Mouse (Mus musculus) intestine, postnatal 0 days (tissue): Measurements from ENCODE around the gene Iqce. TPM values are rescaled to one million over a fixed set of nuclear protein-coding genes. Genes with fewer than 3 reads are reported as not detected.
A peak's percentile ranks its signal among the peaks of the same experiment; 100 is the strongest.

Experiments
- ATAC-seq: fragments of 200-750 bp; cut with Nextera tagmentation; 2 replicates; pipeline ENCODE4 v1.8.0; 2017; ENCODE audit warnings: mild to moderate bottlenecking, moderate TSS enrichment, moderate library complexity
- H3K27ac ChIP-seq: fragments of 300-500 bp; sonication (generic); 2 replicates; pipeline ENCODE4 v1.5.1; 2014; ENCODE audit warnings: mild to moderate bottlenecking, low read depth, low read length, moderate library complexity
- H3K27me3 ChIP-seq: fragments of 300-500 bp; sonication (generic); replicated peaks from 2 replicates; pipeline ENCODE4 v1.6.1; 2014; ENCODE audit warnings: low read length, mixed read lengths; ENCODE audit not compliant: control insufficient read depth, insufficient read depth
- H3K36me3 ChIP-seq: fragments of 300-500 bp; sonication (generic); 2 replicates; pipeline ENCODE4 v1.6.1; 2014; ENCODE audit warnings: mild to moderate bottlenecking, moderate library complexity; ENCODE audit not compliant: control insufficient read depth, insufficient read depth
- H3K4me1 ChIP-seq: fragments of 300-500 bp; sonication (generic); replicated peaks from 2 replicates; pipeline ENCODE4 v1.6.1; 2014; ENCODE audit warnings: antibody characterized with exemption, low read length, mixed read lengths; ENCODE audit not compliant: control insufficient read depth, insufficient read depth
- H3K4me2 ChIP-seq: fragments of 300-500 bp; sonication (generic); replicated peaks from 2 replicates; pipeline ENCODE4 v1.6.1; 2014; ENCODE audit warnings: low read depth, mild to moderate bottlenecking, moderate library complexity
- H3K4me3 ChIP-seq: fragments of 300-500 bp; sonication (generic); 2 replicates; pipeline ENCODE4 v1.5.1; 2014; ENCODE audit warnings: low read depth, low read length
- H3K9ac ChIP-seq: fragments of 300-500 bp; sonication (generic); 2 replicates; pipeline ENCODE4 v1.6.1; 2014; ENCODE audit warnings: mild to moderate bottlenecking, low read depth, low read length
- H3K9me3 ChIP-seq: fragments of 300-500 bp; sonication (generic); 2 replicates; pipeline ENCODE4 v1.6.1; 2016; ENCODE audit warnings: mixed run types; ENCODE audit not compliant: control insufficient read depth
- CTCF ChIP-seq: sonication (generic); IDR thresholded peaks from 2 replicates; pipeline ENCODE4 v1.5.1; 2016; ENCODE audit warnings: low read depth, mild to moderate bottlenecking, control low read depth, antibody characterized with exemption, moderate library complexity
- WGBS: fragments of 180-500 bp; shearing (Covaris S2); extraction: QIAGEN DNeasy Blood & Tissue Kit; methylation state at CpG from one replicate; pipeline ENCODE4 v1.1.7; 2014; 5-methylcytosine and 5-hydroxymethylcytosine counted together
- polyA plus RNA-seq: library from polyadenylated mRNA; unstranded; fragments of >200 nt; fragmentation: Nextera tagmentation; extraction: Ambion mirVana; gene quantifications from 2 replicates; pipeline ENCODE4 v1.2.1, GENCODE M21; 2015

Gene Iqce
- polyA plus RNA-seq, 1 experiment from 2014 or later: 5.7 TPM

DNA sequence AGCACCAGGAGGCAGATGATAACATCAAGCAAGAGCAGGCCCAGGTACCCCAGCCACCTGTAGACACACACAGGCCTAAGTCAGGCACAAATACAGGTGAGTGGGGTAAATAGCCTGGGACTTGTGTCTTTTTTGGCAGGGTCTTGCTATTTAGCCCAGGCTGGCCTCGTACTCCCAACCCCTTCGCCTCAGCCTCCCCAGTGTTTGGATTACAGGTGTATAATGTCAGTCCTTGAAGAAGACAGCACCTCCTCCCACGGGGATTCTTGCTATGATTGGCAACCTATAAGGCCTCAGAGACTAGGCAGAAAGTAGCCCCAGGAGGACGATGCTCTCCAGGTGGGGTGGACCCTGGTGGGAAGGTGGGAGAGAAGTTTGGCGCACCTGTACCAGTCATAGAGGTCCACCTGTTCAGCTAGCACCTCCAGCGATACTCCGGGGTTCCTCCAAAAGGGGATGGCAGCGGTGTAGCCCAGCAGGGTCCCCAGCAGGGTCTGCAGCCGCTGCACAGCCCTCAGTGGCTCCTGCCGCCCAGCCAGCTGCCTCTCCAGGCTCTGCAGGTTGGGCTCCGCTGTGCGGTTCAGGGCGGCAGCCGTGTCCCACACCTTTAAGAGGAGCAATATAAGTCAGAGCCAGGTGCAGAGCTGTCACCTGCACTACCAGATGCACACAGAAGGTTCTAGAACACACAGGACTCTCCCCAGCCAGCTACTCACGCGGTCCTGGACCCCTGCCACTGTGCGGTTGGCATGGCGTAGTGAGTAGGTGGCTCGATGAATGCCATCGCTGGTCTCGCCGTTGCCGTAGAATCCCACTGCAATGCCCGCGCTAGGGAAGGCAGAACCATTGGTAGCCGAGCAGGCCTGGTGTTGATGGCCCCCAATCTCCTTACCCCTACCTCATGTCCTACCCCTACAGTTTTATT, 67.1 kb downstream of the Iqce start:
- no peak for TF ChIP-seq CTCF
- WGBS: 92% methylated on average over 26 of the region's 26 CpGs
- no peak overlapping the region for H3K4me3 ChIP-seq
- H3K27ac ChIP-seq: no peak overlapping the region
- peaks cover 50% of the 10 kb centered on the region for H3K36me3 ChIP-seq
- no peak overlapping the region for H3K4me2 ChIP-seq
- H3K27me3 ChIP-seq: no peaks in the 10 kb centered on the region
- no peak for ATAC-seq
- H3K4me1 ChIP-seq: no peaks in the 10 kb centered on the region
- no peaks in the 10 kb centered on the region for H3K9me3 ChIP-seq
- H3K9ac ChIP-seq: no peak overlapping the region

DNA sequence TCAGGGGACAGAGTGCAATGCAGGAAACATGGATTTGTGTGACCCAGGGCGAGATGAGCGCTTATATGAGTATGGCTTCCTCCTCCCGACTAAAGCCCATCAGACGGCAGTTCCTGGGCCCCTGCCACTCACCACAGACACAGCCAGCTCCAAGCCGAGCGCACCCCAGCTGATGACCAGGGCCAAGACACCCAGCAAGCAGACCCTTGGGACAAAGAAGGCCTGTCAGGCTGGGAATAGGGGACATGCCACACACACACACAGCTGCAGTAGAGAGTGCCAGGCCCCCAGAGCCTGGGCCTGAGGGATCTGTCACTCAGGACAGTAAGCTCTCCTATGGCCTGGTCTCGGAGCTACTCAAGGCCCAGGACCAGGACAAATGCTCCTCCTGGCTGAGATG, 68.7 kb downstream of the Iqce start:
- no peak overlapping the region for H3K4me2 ChIP-seq
- no peaks in the 10 kb centered on the region for H3K9me3 ChIP-seq
- H3K36me3 ChIP-seq: peaks cover 65% of the 10 kb centered on the region
- 74% methylated on average over 6 of the region's 7 CpGs for WGBS
- ATAC-seq: no peak
- H3K27me3 ChIP-seq: no peaks in the 10 kb centered on the region
- no peak overlapping the region for H3K27ac ChIP-seq
- H3K9ac ChIP-seq: no peak overlapping the region
- H3K4me3 ChIP-seq: no peak overlapping the region
- no peak for TF ChIP-seq CTCF
- no peaks in the 10 kb centered on the region for H3K4me1 ChIP-seq

- Histone ChIP-seq H3K4me3 (no peak overlapping the region), H3K9ac (no peak overlapping the region), H3K9me3 (no peaks in the 10 kb centered on the region), H3K36me3 (peaks cover 82% of the 10 kb centered on the region), H3K27me3 (no peaks in the 10 kb centered on the region), H3K4me1 (no peaks in the 10 kb centered on the region), H3K4me2 (no peak overlapping the region), H3K27ac (peak overlapping the region; percentile 28; the same call in 1 of the 2 replicates)
- 90% methylated on average over 9 of the region's 9 CpGs for WGBS
- ATAC-seq: no peak
- TF ChIP-seq CTCF: peak; percentile 81
Measured at GRCm38 (mm10) chr5:140628995-140629394, 73.2 kb downstream of the Iqce start.

DNA sequence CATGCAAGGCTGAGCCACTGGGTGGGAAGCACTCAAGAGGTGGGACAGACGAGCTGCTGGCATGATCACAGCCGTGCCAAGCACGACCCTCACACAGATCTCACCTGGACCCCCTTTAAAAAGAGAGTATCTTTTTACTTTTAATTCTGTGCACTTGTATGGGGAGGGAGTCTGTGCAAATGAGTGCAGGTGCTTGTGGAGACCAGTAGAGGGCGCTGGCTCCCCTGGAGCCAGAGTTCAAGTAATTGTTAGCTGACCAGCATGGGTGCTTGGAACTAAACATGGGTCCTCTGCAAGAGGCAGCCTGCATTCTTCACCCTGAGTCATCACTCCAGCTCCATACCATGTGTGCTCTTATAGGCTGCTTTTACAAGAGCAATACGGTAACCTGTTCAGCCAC, 74.6 kb downstream of the Iqce start:
- H3K27ac ChIP-seq: no peak overlapping the region
- H3K4me3 ChIP-seq: no peak overlapping the region
- no peak overlapping the region for H3K9ac ChIP-seq
- no peaks in the 10 kb centered on the region for H3K27me3 ChIP-seq
- WGBS: 95% methylated on average over 5 of the region's 5 CpGs
- no peaks in the 10 kb centered on the region for H3K9me3 ChIP-seq
- no peak for ATAC-seq
- H3K4me2 ChIP-seq: no peak overlapping the region
- H3K4me1 ChIP-seq: no peaks in the 10 kb centered on the region
- peak; percentile 47 for TF ChIP-seq CTCF
- H3K36me3 ChIP-seq: peaks cover 82% of the 10 kb centered on the region

- no peak overlapping the region for H3K27ac ChIP-seq
- H3K4me2 ChIP-seq: no peak overlapping the region
- no peak for TF ChIP-seq CTCF
- 87% methylated on average over 13 of the region's 13 CpGs for whole genome bisulfite sequencing
- no peaks in the 10 kb centered on the region for H3K4me1 ChIP-seq
- peaks cover 77% of the 10 kb centered on the region for H3K36me3 ChIP-seq
- ATAC-seq: no peak
- no peaks in the 10 kb centered on the region for H3K27me3 ChIP-seq
- H3K4me3 ChIP-seq: no peak overlapping the region
- no peaks in the 10 kb centered on the region for H3K9me3 ChIP-seq
- H3K9ac ChIP-seq: no peak overlapping the region
Measured at GRCm38 (mm10) chr5:140624961-140625360, 77.2 kb downstream of the Iqce start.

DNA sequence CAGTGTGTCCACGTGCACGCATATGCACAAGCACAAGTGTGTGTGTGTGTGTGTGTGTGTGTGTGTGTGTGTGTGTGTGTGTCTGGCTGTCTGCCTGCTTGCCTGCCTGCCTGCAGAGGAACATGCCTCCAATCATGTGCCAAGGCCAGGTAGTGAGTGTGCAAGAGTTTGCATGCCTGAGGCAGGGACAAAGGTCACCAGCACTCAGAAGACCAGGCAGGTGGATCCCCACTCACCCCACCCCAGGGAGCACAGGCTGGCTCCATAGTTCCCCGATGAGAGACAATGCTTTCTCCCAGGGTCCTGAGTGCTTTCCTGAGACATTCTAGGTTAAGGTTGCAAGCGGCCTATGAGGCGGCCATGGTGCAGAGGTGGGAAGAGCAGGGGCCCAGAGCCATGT, 77.9 kb downstream of the Iqce start:
- Histone ChIP-seq H3K4me3 (no peak overlapping the region), H3K36me3 (peaks cover 71% of the 10 kb centered on the region), H3K9ac (no peak overlapping the region), H3K4me2 (no peak overlapping the region), H3K27me3 (no peaks in the 10 kb centered on the region), H3K27ac (no peak overlapping the region), H3K9me3 (no peaks in the 10 kb centered on the region), H3K4me1 (no peaks in the 10 kb centered on the region)
- peak; percentile 55 for ATAC-seq
- 78% methylated on average over 5 of the region's 5 CpGs for WGBS
- no peak for TF ChIP-seq CTCF
